Mouse (Mus musculus) ZHBTc4 (cell line): ENCODE results near the gene Serpind1.

Experiments used
- DNase-seq: peaks from one replicate; pipeline ENCODE4 v3.0.0-alpha.2; 2011; ENCODE audit warnings: low read depth, low spot score

The Serpind1 gene

GRCm38 (mm10) chr16:17331116-17331515 lies at the start of gene Serpind1:
Gene Serpind1, plus strand, starts transcription at chr16:17331371.
- no peak for DNase-seq

GRCm38 (mm10) chr16:17283151-17283550 lies 48.0 kb upstream of the Serpind1 start:
- no peak for DNase-seq

- no peak for DNase-seq
These were observed 44.1 kb upstream of the Serpind1 start for GRCm38 (mm10) chr16:17287103-17287502.

- DNase-seq, result no peak
These were observed 40.2 kb upstream of the Serpind1 start for GRCm38 (mm10) chr16:17291016-17291415.

DNA sequence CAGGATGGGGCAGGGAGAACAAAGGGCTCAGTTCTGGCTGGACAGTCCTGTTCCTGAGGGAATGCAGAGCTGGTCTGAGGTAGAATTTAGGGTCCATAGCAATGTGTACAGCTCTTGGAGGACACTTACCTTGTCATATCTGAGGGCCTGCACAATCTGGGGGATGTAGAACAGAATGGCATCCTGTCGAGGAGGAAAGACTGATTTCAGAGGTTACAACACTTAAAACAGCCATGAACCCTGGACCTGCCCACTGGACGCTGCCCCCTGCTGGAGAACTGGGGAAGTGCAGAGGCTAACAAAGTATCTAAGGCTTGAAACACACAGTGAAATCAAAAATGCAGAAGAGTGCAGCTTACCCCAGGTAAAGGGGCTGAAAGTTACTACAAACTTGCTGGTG lies 38.4 kb upstream of the Serpind1 start:
- peak; percentile 80 for DNase-seq

DNA sequence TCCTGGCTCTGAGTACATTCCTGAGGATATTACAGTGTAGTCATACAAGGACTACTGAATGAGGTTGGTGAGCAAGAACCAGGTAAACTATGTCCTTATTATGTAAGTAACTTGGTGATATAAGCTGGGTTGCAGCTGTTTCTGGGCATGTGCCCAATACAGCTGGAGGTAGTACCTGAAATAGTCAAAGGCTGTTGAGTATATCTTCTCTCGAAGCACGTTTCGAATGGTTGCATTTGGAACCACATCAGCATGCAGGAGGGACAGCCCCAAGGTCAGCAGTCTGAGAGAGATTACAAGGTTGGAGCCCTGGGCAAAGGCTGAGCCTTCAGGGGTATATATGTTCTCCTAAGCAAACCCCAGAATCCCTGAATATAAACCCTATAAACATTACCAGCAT lies 30.4 kb upstream of the Serpind1 start:
- no peak for DNase-seq

DNA sequence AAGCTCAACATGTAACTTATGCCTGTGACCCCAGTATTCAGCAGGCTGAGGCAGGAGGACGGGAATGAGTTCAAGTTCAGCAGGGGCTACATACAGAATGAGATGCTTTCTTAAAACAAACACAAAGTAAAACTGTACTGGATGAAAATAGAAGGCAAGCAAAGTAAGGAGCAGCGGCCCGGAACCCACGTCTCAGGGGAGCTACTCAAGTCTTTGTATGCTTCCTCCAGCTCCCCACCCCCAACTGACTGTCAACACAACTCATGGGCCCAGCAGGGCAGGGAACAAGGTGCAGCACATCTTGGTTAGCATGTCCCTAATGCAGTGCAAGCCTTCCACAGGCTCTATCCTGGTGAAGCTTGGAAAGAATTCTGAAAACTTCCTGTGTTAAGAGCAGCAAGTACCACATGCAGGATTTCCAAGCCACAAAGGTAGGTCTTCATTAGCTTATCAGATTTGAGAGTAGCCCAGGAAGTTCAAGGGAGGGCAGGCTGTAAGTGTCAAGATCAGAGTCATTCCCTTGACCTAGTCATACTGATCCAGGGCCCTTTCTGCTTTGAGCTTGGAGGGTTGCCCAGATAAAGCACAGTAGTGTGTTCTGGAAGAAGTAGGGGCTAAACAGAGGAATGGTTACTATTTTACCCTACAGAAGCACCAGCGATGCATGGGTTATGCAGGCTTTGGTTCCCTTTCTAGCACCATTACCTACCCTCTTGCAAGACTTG lies 27.5 kb upstream of the Serpind1 start:
- no peak for DNase-seq

- DNase-seq, result no peak
These were observed 23.7 kb upstream of the Serpind1 start for GRCm38 (mm10) chr16:17307461-17307860.

DNA sequence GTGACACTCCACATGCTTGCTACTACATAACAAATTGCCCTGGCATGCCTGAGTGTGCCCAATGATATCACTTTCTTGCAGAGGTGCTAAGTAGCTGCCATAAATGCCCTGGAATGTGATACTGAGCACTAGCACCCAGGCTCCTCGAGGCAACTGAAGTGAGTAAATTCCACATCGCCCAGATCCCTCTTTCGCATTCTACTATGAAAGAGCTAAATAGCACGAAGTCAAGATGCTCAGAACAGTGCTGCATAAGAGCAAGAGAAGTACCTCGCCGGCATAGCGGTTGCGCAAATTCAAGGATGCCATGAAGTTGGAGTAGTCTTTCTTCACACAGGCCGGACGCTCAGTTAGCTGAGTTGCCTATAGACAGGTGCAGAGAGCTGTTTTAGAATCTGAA lies 22.1 kb upstream of the Serpind1 start:
- no peak for DNase-seq

DNA sequence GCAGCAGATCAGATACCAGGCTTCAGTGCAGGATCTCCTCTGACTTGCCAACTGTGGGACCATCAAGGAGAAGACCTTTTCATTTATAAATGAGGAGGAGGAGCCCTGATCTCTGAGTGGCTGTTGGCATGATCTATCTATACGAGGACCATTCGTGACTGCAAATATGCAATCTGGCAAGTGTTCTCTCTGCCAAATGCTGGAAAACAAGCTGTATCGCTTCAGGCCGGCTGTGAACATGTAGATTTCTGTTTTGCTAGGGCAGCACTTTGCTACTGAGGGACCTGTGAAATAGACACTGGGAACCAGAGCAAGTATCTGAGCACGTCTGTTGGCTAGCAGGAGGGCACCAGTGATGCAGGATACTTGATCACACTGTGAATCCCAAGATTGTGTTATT lies 18.6 kb upstream of the Serpind1 start:
- DNase-seq, result no peak

- no peak for DNase-seq
These were observed 14.6 kb upstream of the Serpind1 start for GRCm38 (mm10) chr16:17316554-17316953.

- DNase-seq, result no peak
These were observed 9.7 kb upstream of the Serpind1 start for GRCm38 (mm10) chr16:17321481-17321880.

- no peak for DNase-seq
These were observed 6.4 kb upstream of the Serpind1 start for GRCm38 (mm10) chr16:17324745-17325144.

GRCm38 (mm10) chr16:17326064-17326463 lies 5.1 kb upstream of the Serpind1 start:
- no peak for DNase-seq

DNA sequence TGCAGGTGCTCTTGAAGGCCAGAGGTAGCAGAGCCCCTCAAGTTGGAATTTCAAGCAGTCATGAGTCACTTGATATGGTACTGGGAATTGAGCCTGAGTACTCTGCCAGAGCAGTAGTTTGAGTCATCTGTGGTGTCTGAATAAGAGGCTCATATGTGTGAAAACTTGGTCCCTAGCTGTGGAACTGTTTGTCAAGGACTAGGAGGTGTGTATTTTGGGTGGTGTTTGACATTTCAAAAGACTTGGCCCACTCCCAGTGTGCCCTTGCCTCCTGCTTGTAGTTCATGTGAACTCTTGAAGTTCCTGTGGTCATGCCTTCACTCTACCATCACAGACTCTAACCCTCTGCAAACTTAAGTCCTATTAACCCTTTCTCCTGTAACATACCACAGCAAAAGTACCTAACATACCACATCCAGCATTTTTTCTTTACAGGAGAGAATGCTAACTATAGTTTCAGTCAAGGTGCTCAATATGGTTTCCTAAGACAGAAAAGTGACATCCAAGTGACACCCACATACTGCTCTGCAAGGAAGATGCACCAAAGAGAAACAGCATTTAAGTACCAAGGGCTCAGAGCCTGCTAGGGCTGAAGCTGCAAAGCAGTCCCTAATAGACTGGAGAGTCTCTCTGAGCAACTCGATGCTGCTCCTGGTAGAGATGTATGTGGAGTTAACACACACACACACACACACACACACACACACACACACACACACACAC lies 1.2 kb upstream of the Serpind1 start:
- DNase-seq, result no peak

GRCm38 (mm10) chr16:17331855-17332254 lies 684 bp downstream of the Serpind1 start:
- no peak for DNase-seq

DNA sequence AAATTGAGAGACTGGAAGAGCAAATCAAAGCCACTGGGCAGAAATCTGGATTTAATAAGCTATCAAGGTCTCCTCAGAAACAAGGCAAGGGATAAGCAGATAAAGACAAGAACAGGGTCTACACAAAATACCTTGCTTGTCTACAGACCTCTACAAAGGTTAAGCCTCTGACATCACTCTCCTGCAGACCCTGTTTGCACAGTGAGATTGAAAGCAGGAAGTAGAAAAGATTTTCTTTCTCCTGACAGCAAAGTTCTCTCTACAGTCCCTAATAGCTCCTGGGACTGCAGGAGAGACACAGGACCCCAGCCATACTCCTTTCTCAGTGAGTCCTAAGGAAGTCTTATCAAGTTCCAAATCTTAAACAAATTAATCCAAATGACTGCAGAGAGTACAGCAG lies 3.4 kb downstream of the Serpind1 start:
- DNase-seq, result no peak

- no peak for DNase-seq
These were observed 4.9 kb downstream of the Serpind1 start for GRCm38 (mm10) chr16:17336089-17336488.

DNA sequence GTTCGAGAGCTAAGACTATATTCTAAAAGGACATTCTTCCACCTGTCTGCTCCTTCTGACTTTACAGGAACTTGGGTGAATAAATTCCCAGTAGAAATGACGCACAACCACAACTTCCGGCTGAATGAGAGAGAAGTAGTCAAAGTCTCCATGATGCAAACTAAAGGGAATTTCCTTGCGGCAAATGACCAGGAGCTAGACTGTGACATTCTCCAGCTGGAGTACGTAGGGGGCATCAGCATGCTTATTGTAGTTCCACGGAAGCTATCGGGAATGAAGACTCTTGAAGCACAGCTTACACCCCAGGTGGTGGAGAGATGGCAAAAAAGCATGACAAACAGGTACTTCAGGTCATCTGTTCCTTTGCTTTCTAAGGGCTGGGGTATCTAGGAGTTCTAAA lies 8.5 kb downstream of the Serpind1 start:
- no peak for DNase-seq

- DNase-seq, result no peak
These were observed 9.5 kb downstream of the Serpind1 start for GRCm38 (mm10) chr16:17340705-17341104.

DNA sequence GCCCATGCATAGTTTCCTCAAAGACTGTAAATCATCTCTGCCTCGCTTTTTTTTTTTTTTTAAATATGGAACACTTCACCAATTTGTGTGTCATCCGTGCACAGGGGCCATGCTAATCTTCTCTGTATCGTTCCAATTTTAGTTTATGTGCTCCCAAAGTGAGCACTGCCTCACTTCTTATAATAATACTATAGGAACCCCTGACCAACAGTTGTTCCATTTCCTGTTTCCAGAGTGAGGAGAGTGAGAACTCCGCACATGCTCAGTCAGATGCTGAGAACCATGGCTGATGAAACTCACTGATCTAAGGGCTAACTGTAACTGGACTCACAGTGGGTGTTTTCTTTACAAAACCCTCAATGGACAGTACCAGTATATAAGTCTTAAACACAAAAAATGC lies 10.7 kb downstream of the Serpind1 start:
- DNase-seq, result no peak

- no peak for DNase-seq
These were observed 14.1 kb downstream of the Serpind1 start for GRCm38 (mm10) chr16:17345141-17345812.

- DNase-seq, result no peak
These were observed 14.6 kb downstream of the Serpind1 start for GRCm38 (mm10) chr16:17345813-17346155.
